Mouse (Mus musculus) ES-E14 (cell line): ENCODE data around the gene Fam184a. TPM values are rescaled to one million over a fixed set of nuclear protein-coding genes. Genes with fewer than 3 reads are reported as not detected.

ENCODE experiments used
- DNase-seq: peaks from one replicate; pipeline ENCODE4 v3.0.0-alpha.2; 2013; ENCODE audit warnings: low read depth, low spot score
- H3K27ac ChIP-seq: 2 replicates; pipeline ENCODE4 v1.5.1; 2012; ENCODE audit warnings: low read depth, mild to moderate bottlenecking, low read length, moderate library complexity, mixed read lengths; ENCODE audit not compliant: poor library complexity, insufficient read depth, severe bottlenecking
- H3K36me3 ChIP-seq: 2 replicates; pipeline ENCODE4 v1.6.1; 2012; ENCODE audit warnings: mild to moderate bottlenecking, low read length, moderate library complexity, mixed read lengths; ENCODE audit not compliant: control insufficient read depth, poor library complexity, insufficient read depth, severe bottlenecking
- H3K4me1 ChIP-seq, 2 experiments: fragments of 150-350 bp in 1 of 2; sonication (generic) in 1 of 2; 2 replicates each; pipeline ENCODE4 v1.6.1; 2012; ENCODE audit warnings: low read length in 2 of 2, mild to moderate bottlenecking in 1 of 2, mixed read lengths in 1 of 2; ENCODE audit not compliant: control insufficient read depth in 2 of 2, insufficient read depth in 2 of 2, poor library complexity in 1 of 2
- H3K4me3 ChIP-seq, 2 experiments: fragments of 150-350 bp in 1 of 2; sonication (generic) in 1 of 2; 2 replicates each; pipeline ENCODE4 v1.5.1; 2012; ENCODE audit warnings: low read length in 2 of 2, low read depth in 1 of 2, mild to moderate bottlenecking in 1 of 2, mixed read lengths in 1 of 2; ENCODE audit not compliant: insufficient read depth in 1 of 2, poor library complexity in 1 of 2, severe bottlenecking in 1 of 2
- H3K9ac ChIP-seq: 2 replicates; pipeline ENCODE4 v1.6.1; 2012; ENCODE audit warnings: low read depth, mild to moderate bottlenecking, low read length, mixed read lengths; ENCODE audit not compliant: poor library complexity, insufficient read depth, severe bottlenecking
- H3K9me3 ChIP-seq: fragments of 150-350 bp; sonication (generic); 2 replicates; pipeline ENCODE4 v1.6.1; 2012; ENCODE audit warnings: low read depth, mild to moderate bottlenecking, low read length; ENCODE audit not compliant: control insufficient read depth, insufficient read depth
- CHD2 ChIP-seq: IDR thresholded peaks from 2 replicates; pipeline ENCODE4 v1.6.1; 2014; ENCODE audit warnings: mild to moderate bottlenecking, low read depth, low read length, inconsistent platforms
- HCFC1 ChIP-seq: IDR thresholded peaks from 2 replicates; pipeline ENCODE4 v1.6.1; 2012; ENCODE audit warnings: low read length, inconsistent platforms, borderline replicate concordance; ENCODE audit not compliant: insufficient read depth
- MAFK ChIP-seq: IDR thresholded peaks from 2 replicates; pipeline ENCODE4 v1.6.1; 2014; ENCODE audit warnings: mild to moderate bottlenecking, low read depth, low read length, inconsistent platforms; ENCODE audit not compliant: insufficient read depth
- ZC3H11A ChIP-seq: IDR thresholded peaks from 2 replicates; pipeline ENCODE4 v1.6.1; 2012; ENCODE audit warnings: low read depth, mild to moderate bottlenecking, inconsistent platforms, low read length, borderline replicate concordance
- ZNF384 ChIP-seq: IDR thresholded peaks from 2 replicates; pipeline ENCODE4 v1.6.1; 2012; ENCODE audit warnings: low read depth, low read length, inconsistent platforms
- in situ Hi-C, 2 experiments: fragments of 600-800 bp; cut with MboI; formaldehyde crosslinking; loops; one replicate each; pipeline ENCODE4 v1.15.1; 2025; ENCODE audit warnings: low sequenced_read_pairs in 2 of 2, inconsistent platforms in 1 of 2; ENCODE audit not compliant: unreplicated experiment in 2 of 2
- total RNA-seq: library from RNA; depleted of rRNA; stranded (reverse); fragments of 300-350 nt; gene quantifications from 2 replicates; pipeline ENCODE4 v1.2.3, GENCODE M21; 2012

Fam184a gene
- total RNA-seq, 1 experiment: 2.4 TPM

DNA sequence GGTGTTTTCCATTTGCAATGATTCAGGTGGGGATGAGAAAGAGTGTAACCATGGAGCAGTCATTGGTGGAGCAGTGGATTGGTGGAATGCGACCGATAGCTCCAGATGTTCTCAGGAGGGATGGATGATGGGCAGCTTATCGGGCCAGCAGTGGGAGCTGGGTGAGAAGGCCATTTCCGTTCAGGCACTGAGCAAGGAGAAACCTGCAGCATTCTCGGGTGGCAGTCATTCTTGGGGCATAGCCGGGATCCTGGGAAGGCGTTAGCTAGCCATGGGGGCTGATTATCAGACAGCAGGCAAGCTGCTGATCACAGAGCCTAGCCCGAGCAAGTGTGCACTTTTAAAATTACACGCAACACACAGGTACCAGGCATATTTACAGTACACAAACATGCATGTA, 46.4 kb downstream of the Fam184a start:
- in situ Hi-C loops: no loop called here
- Histone ChIP-seq H3K4me3 (no peak overlapping the region), H3K27ac (no peak overlapping the region), H3K9me3 (no peaks in the 10 kb centered on the region), H3K4me1 (no peaks in the 10 kb centered on the region), H3K9ac (no peak overlapping the region), H3K36me3 (no peaks in the 10 kb centered on the region)
- TF ChIP-seq CHD2 (no peak), ZNF384 (no peak), HCFC1 (no peak), MAFK (no peak), ZC3H11A (no peak)
- no peak for DNase-seq

DNA sequence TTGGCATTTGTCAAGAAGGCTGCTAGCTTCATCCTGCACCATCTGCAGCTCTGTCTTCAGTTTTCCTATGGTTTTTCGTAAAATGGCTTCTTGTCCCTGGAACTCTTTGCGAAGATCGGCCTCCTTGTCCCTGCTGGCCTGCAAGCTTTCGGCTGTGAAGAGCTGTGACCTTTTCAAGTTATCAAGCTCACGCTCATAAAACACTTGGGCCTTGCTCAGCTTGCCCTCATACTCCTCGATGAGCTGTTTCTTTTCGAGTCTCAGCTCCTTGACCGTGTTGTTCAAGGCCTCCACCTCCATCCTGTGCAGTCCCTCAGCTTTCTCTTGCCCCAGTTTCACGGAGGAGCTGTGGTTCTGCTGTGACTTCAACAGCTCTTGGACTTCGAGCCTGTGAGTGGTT, 52.4 kb downstream of the Fam184a start:
- no peak for TF ChIP-seq HCFC1
- TF ChIP-seq CHD2: no peak
- TF ChIP-seq ZNF384: no peak
- no peak for TF ChIP-seq MAFK
- TF ChIP-seq ZC3H11A: no peak
- DNase-seq: no peak
- no peak overlapping the region for H3K27ac ChIP-seq
- H3K9ac ChIP-seq: no peak overlapping the region
- no peak overlapping the region for H3K4me3 ChIP-seq
- no peaks in the 10 kb centered on the region for H3K9me3 ChIP-seq
- no peaks in the 10 kb centered on the region; the same call in 1 of the 2 replicates for H3K36me3 ChIP-seq
- no peaks in the 10 kb centered on the region for H3K4me1 ChIP-seq
- in situ Hi-C loops: no loop called here

DNA sequence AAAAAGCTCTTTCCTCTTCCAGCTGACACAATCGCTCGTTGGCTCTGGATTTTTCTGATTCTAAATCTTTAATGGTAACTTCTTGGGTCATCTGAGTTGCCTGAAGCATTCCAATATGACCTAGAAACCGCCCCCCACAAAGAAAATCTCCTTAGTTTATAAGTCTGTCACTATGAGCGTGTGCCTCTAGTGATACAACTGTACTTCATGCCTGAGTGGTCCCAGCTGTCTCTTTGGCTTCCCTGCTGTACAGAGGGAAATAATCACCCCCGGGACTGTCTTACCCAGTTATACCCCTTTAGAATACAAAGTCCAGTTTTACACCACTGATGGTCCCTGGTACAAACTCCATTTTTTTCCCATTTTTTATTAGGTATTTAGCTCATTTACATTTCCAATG, 56.2 kb downstream of the Fam184a start:
- H3K9ac ChIP-seq: no peak overlapping the region
- in situ Hi-C loops: no loop called here
- TF ChIP-seq ZC3H11A (no peak), MAFK (no peak), CHD2 (no peak), ZNF384 (no peak), HCFC1 (no peak)
- H3K27ac ChIP-seq: no peak overlapping the region
- H3K36me3 ChIP-seq: no peaks in the 10 kb centered on the region; the same call in 1 of the 2 replicates
- no peak overlapping the region for H3K4me3 ChIP-seq
- no peaks in the 10 kb centered on the region for H3K4me1 ChIP-seq
- H3K9me3 ChIP-seq: no peaks in the 10 kb centered on the region
- no peak for DNase-seq

DNA sequence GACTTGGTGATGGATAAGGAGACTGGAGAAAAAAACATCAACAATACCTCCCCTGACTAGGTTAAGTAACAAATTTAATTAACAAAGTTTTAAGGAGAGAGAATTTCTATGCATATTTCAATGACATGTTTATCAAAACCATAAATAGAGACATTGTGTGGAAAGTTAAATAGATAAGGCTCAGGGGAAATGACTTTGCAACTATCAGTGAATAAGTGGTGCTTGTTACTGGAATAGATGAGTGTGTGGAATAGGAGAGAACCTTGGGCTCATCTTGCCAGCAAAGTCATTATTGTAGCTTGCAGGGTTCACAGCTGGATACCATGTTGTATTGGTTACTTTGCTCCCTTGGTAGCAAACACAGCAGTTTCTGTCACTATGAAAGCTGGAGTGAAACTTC, 59.7 kb downstream of the Fam184a start:
- Histone ChIP-seq H3K9ac (no peak overlapping the region), H3K27ac (no peak overlapping the region), H3K36me3 (no peaks in the 10 kb centered on the region; the same call in 1 of the 2 replicates), H3K9me3 (no peaks in the 10 kb centered on the region), H3K4me3 (no peak overlapping the region), H3K4me1 (no peaks in the 10 kb centered on the region)
- TF ChIP-seq ZNF384 (no peak), CHD2 (no peak), ZC3H11A (no peak), HCFC1 (no peak), MAFK (no peak)
- DNase-seq: no peak
- in situ Hi-C loops: no loop called here

DNA sequence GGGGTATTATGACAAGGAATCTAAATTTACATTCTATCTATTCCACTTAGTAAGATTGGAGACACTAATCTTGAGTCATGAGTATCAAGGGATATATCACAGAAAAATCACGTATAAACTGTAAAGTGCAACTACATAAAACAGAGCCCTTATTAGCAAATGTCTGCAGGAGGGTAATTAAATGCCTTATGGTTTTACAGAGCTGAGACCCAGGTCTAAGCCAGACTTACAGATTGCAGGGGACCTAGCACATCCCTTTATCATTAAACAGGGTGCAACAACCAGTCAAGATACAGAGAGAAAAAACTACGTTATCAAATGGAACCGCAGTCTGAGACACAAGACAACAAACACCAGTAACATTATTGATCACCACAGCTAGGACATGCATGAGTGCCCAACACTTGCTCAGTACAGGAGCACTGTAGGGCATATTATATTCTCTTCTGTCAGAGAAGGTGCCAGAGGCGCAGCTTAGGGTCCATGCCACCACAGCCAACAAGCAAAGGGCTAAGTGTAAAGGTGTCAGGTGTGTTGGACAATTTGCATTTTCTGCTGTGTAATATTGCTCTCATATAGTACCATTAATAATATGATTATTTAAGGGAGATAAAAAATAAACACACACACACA, 61.9 kb downstream of the Fam184a start:
- TF ChIP-seq ZNF384: no peak
- TF ChIP-seq CHD2: no peak
- TF ChIP-seq ZC3H11A: no peak
- TF ChIP-seq MAFK: no peak
- TF ChIP-seq HCFC1: no peak
- Histone ChIP-seq H3K27ac (no peak overlapping the region), H3K36me3 (no peaks in the 10 kb centered on the region), H3K9ac (no peak overlapping the region), H3K4me1 (no peaks in the 10 kb centered on the region), H3K4me3 (no peak overlapping the region), H3K9me3 (no peaks in the 10 kb centered on the region)
- in situ Hi-C loops: no loop called here
- no peak for DNase-seq
